ENCODE assay signal across 13 mouse cellular contexts in genomic region chr2:68822152-68822887, GRCm38 (mm10). TPM values are rescaled to one million over a fixed set of nuclear protein-coding genes. Genes with fewer than 3 reads are reported as not detected.
DNase-seq lines count a peak whose midpoint lies in the region; ATAC-seq and TF ChIP-seq lines count a peak whose summit lies in the region.
"Had no signal": no experiment of that assay in that cellular context is flagged by ENCODE, and none has a peak within 500 bp of the region (broad histone marks: within the 10 kb centered on the region; RNA-seq: fewer than 3 reads in every experiment).

No protein-coding gene starts in this region.

- H3K4me3 ChIP-seq in lung, embryonic 14.5 days (ENCODE audit: low read depth, low read length): no peak overlapping the region
- H3K4me3 ChIP-seq in liver, postnatal 0 days (ENCODE audit: low read depth, low read length): no peak overlapping the region
- H3K4me3 ChIP-seq: heart, embryonic 10.5 days; midbrain, embryonic 13.5 days had no signal

- WGBS in lung, embryonic 14.5 days: 60% methylated on average over 4 of the region's 4 CpGs
- WGBS in liver, postnatal 0 days (ENCODE audit: insufficient replicate concordance): 44% methylated on average over 4 of the region's 4 CpGs

- no peaks in the 10 kb centered on the region for H3K36me3 ChIP-seq in lung, embryonic 14.5 days (ENCODE audit: insufficient read depth)
- H3K36me3 ChIP-seq in liver, postnatal 0 days (replicated peaks; ENCODE audit: insufficient read depth, low read length): no peaks in the 10 kb centered on the region
- H3K36me3 ChIP-seq: heart, embryonic 10.5 days; midbrain, embryonic 13.5 days had no signal

- ATAC-seq in frontal cortex, adult (ENCODE audit: low TSS enrichment): peak; percentile 59; the same call in 1 of the 2 replicates
- ATAC-seq in lung, embryonic 14.5 days (ENCODE audit: insufficient read depth): no peak
- no peak for ATAC-seq in Patski
- ATAC-seq in liver, postnatal 0 days: peak; percentile 74
- ATAC-seq: midbrain, embryonic 13.5 days had no signal

- H3K27me3 ChIP-seq in lung, embryonic 14.5 days (ENCODE audit: insufficient read depth, low read length): no peaks in the 10 kb centered on the region
- H3K27me3 ChIP-seq in Patski: no peaks in the 10 kb centered on the region
- no peaks in the 10 kb centered on the region for H3K27me3 ChIP-seq in liver, postnatal 0 days (ENCODE audit: insufficient read depth, low read length)
- H3K27me3 ChIP-seq: midbrain, embryonic 13.5 days had no signal

- no peak overlapping the region for H3K27ac ChIP-seq in lung, embryonic 14.5 days (ENCODE audit: low read depth)
- 0 out of 2 replicates have a peak overlapping the region, but pooled peaks have one; percentile 39 for H3K27ac ChIP-seq in liver, postnatal 0 days (ENCODE audit: low read depth)
- H3K27ac ChIP-seq: heart, embryonic 10.5 days; hindbrain, embryonic 14.5 days; midbrain, embryonic 13.5 days had no signal

- CTCF ChIA-PET in Patski (lab: Charles Lee): interaction anchor here (0.8 to 1.4 kb wide), 6 partner anchors 10 to 239 kb away, joined by 3 to 4 read pairs (median 3); no protein-coding TSS in a partner anchor

- no peak for TF ChIP-seq EP300 in liver, postnatal 0 days (IDR thresholded peaks at IDR 0.05; ENCODE audit: low read depth)

- no peak for DNase-seq in frontal cortex, postnatal 25 days (ENCODE audit: low spot score in 2 of 2)
- DNase-seq in lung, embryonic 14.5 days: peak; percentile 8
- no peak for DNase-seq in lung, postnatal 25 days (ENCODE audit: low spot score)
- no peak for DNase-seq in Patski (ENCODE audit: low read depth, low spot score)
- peak; percentile 29 for DNase-seq in liver, postnatal 0 days
- DNase-seq in urinary bladder, postnatal 14 days (ENCODE audit: low spot score): no peak
- DNase-seq in adrenal gland, postnatal 4 days (ENCODE audit: low spot score in 2 of 2): no peak
- DNase-seq: adrenal gland, adult 2 months; lung, adult 18-20 months had no signal

- POLR2A ChIA-PET in Patski (lab: Charles Lee): interaction anchor here (0.9 kb wide), 1 partner anchor 11 kb away, joined by 3 read pairs; no protein-coding TSS in a partner anchor

- peak; percentile 26 for TF ChIP-seq CTCF in lung, embryonic 14.5 days (IDR thresholded peaks at IDR 0.05; ENCODE audit: low read depth)
- peak; percentile 52 for TF ChIP-seq CTCF in Patski (IDR thresholded peaks at IDR 0.05)
- peak; percentile 28 for TF ChIP-seq CTCF in liver, postnatal 0 days (IDR thresholded peaks at IDR 0.05; ENCODE audit: low read depth)

- H3K9ac ChIP-seq in lung, embryonic 14.5 days: no peak overlapping the region
- H3K9ac ChIP-seq in liver, postnatal 0 days (replicated peaks): no peak overlapping the region
- H3K9ac ChIP-seq: hindbrain, embryonic 14.5 days; midbrain, embryonic 13.5 days had no signal

- in situ Hi-C loops in Patski (cut with MboI; ENCODE audit: low pct_unique_long_range_greater_than_20kb): no loop called here

- H3K9me3 ChIP-seq in lung, embryonic 14.5 days (ENCODE audit: low read depth, low read length): no peaks in the 10 kb centered on the region
- H3K9me3 ChIP-seq in liver, postnatal 0 days (ENCODE audit: low read length): no peaks in the 10 kb centered on the region
- H3K9me3 ChIP-seq: heart, embryonic 10.5 days; midbrain, embryonic 13.5 days had no signal

- no peaks in the 10 kb centered on the region for H3K4me1 ChIP-seq in lung, embryonic 14.5 days (ENCODE audit: insufficient read depth)
- H3K4me1 ChIP-seq in liver, postnatal 0 days (ENCODE audit: insufficient read depth): peaks cover 2% of the 10 kb centered on the region; the same call in 1 of the 2 replicates
- H3K4me1 ChIP-seq: heart, embryonic 10.5 days had no signal

- no peak overlapping the region for H3K4me2 ChIP-seq in lung, embryonic 14.5 days
- no peak overlapping the region for H3K4me2 ChIP-seq in liver, postnatal 0 days (ENCODE audit: low read depth, low read length)
- H3K4me2 ChIP-seq: hindbrain, embryonic 14.5 days; midbrain, embryonic 13.5 days had no signal

RNA-seq across cellular contexts. Expression of gene Cers6, which starts 38.9 kb away (rescaled TPM):
- 26.2 and 26.8 TPM in 2 replicates for polyA plus RNA-seq in lung, embryonic 14.5 days (2014; fragmentation: Nextera tagmentation; extraction: Ambion mirVana)
- polyA plus RNA-seq in Patski (2021): 24.8 TPM
- 6.1 and 8.2 TPM in 2 replicates for polyA plus RNA-seq in liver, postnatal 0 days (2015; fragmentation: Nextera tagmentation; extraction: Ambion mirVana)
- 10 to 100 TPM; 14.6 to 17.4 TPM for total RNA-seq in adrenal gland, postnatal 4 days (2021)

Comparison
In these comparisons a context has a peak if more than half of its experiments do, and no peak if none do; other contexts are left out.
1. DNase-seq: peak in lung, embryonic 14.5 days (single experiment) and liver, postnatal 0 days (single experiment); none in frontal cortex, postnatal 25 days (0 of 2), lung, postnatal 25 days (single experiment), Patski (single experiment), urinary bladder, postnatal 14 days (single experiment) and adrenal gland, postnatal 4 days (0 of 2).
2. ATAC-seq: peak in frontal cortex, adult (single experiment) and liver, postnatal 0 days (single experiment); none in lung, embryonic 14.5 days (single experiment) and Patski (single experiment).
3. Peak in every context shown above with its lines, with median percentiles within 50 percentile points of each other: CTCF ChIP-seq.